Mouse (Mus musculus): Measurements from ENCODE around the gene Olfr1111.
A peak's percentile ranks its signal among the peaks of the same experiment; 100 is the strongest.

The Olfr1111 gene

DNA sequence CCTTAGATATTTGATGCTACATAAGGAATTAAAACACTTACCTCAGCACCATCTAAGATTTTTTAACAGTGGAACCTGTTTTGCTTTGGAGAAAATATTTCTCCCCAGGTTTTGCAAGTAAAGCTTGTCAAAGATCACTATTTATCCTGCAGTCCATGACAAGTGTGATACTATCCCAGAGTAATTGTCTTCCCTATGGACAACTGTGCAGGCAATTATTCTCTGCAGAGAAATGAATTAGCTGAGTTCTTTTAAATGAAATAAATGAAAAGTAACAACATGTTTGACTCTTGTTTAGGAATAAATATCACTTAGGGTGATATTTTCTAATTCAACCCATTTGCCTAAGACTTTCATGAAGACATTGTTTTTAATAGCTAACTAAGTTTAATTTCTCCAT lies at the start of gene Olfr1111:
Gene Olfr1111 (minus strand): TSS at position 101 of the 400 bp plus-strand sequence.
- DNase-seq (ENCODE audit: low read depth, low spot score) = no peak

DNA sequence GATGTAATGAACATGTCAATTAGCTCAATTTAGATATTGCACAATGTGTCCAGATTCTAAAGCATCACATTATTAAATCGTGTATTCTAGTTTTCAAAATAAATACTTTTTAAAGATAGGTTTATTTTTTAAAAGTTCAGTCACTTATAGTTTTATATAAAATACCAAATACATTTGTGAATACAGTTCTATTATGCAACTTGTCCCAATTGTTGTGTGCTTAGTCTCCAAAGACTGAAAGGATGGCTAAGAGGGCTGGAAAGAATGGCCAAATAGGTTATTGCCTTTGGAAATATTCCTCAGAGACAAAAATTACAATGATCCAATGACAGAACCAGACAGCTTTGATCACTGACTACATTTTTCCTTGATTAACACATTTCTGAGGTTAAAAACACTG lies 35.1 kb upstream of the Olfr1111 start, which contains the start of gene Olfr1112:
Gene Olfr1112 (plus strand): TSS at position 301 of the 400 bp plus-strand sequence.
- DNase-seq (ENCODE audit: low read depth, low spot score) = no peak

DNA sequence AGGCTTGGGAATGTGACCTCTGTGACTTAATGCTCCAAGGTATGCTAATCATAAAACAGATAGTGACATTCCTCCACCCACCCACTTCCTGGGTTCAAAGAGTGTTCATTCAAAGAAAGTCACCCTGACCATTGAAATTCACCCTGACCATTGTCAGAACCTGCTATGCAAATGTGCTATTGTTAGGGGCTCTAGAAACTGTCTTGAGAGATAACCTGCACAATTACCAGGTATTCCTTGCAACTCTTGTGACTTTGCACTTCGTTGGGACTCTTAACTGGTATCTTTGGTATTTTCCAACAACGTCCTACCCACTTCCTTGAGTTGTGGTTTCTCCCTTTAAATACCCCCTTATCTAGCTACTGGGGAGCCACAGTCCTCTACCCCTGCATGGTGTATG lies 15.3 kb upstream of the Olfr1111 start:
- DNase-seq (ENCODE audit: low read depth, low spot score) = peak; percentile 61

- DNase-seq (ENCODE audit: low read depth, low spot score) = no peak
Measured at GRCm38 (mm10) chr2:87140200-87140599, 12.2 kb downstream of the Olfr1111 start, which contains the start of gene Olfr1110. Olfr1110 (minus strand) TSS chr2:87140300.

DNA sequence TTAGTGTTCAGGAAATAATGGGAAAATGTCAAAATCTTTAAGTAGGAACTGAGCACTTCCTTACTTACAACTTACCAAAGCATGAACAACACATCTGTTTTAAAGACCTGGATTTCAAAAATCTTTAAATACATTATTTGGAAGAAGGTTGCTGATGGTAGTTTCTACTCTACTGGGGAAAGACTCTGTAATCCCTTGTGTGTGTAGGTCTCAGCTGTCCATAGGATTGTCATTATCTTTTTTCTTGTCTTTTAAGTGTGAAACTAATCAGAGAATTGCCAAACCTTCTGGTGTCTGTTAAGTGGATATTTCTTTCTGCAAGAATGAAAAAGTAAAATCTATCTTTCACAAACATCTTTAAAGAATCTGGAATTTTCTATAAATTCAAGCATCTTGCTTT lies 38.0 kb downstream of the Olfr1111 start, which contains the start of gene Olfr259:
Gene Olfr259 (minus strand): TSS at position 101 of the 400 bp plus-strand sequence.
- no peak for DNase-seq (ENCODE audit: low read depth, low spot score)
